Mouse (Mus musculus): ENCODE data around the gene Chrnb2. TPM values are rescaled to one million over a fixed set of nuclear protein-coding genes. Genes with fewer than 3 reads are reported as not detected.
"Not testable (repeated sequence)": the region's sequence is repeated elsewhere in the genome, so short reads cannot be mapped to it uniquely, and the experiment has no call there.

Gene Chrnb2
- polyA plus RNA-seq, 1 experiment, result 0.70 TPM

GRCm38 (mm10) chr3:89801507-89801847 lies 37.0 kb upstream of the Chrnb2 start:
- Histone ChIP-seq H3K4me3 (replicated peaks; ENCODE audit: extremely low read depth, low read depth, low read length) (no peak overlapping the region), H3K4me1 (ENCODE audit: control insufficient read depth, insufficient read depth, low read length) (peaks cover 5% of the 10 kb centered on the region)
- DNase-seq, result no peak
- 3% methylated on average over 3 of the region's 3 CpGs for WGBS
- TF ChIP-seq CTCF (IDR thresholded peaks at IDR 0.05; ENCODE audit: insufficient read depth, low read length) (no peak), POLR2A (IDR thresholded peaks at IDR 0.05; ENCODE audit: borderline replicate concordance, extremely low read depth, low read depth, low read length) (no peak)

GRCm38 (mm10) chr3:89800774-89801506 lies 36.5 kb upstream of the Chrnb2 start:
- 67% methylated on average over 5 of the region's 5 CpGs for WGBS
- no peak for DNase-seq

GRCm38 (mm10) chr3:89800078-89800477 lies 35.6 kb upstream of the Chrnb2 start:
- not testable (repeated sequence) for DNase-seq; H3K4me3 ChIP-seq (replicated peaks; ENCODE audit: extremely low read depth, low read depth, low read length); H3K4me1 ChIP-seq (ENCODE audit: control insufficient read depth, insufficient read depth, low read length)
- 77% methylated on average over 3 of the region's 3 CpGs for WGBS

More at GRCm38 (mm10) chr3:89800774-89801506, 36.5 kb upstream of the Chrnb2 start:
- no peak overlapping the region for H3K4me3 ChIP-seq (replicated peaks; ENCODE audit: extremely low read depth, low read depth, low read length)
- no peak for TF ChIP-seq POLR2A (IDR thresholded peaks at IDR 0.05; ENCODE audit: borderline replicate concordance, extremely low read depth, low read depth, low read length)
- no peak for TF ChIP-seq CTCF (IDR thresholded peaks at IDR 0.05; ENCODE audit: insufficient read depth, low read length)
- H3K4me1 ChIP-seq (ENCODE audit: control insufficient read depth, insufficient read depth, low read length), result peaks cover 5% of the 10 kb centered on the region

GRCm38 (mm10) chr3:89799476-89799875 lies 35.0 kb upstream of the Chrnb2 start:
- Histone ChIP-seq H3K4me1 (ENCODE audit: control insufficient read depth, insufficient read depth, low read length) (peaks cover 5% of the 10 kb centered on the region), H3K4me3 (replicated peaks; ENCODE audit: extremely low read depth, low read depth, low read length) (no peak overlapping the region)
- 28% methylated on average over 13 of the region's 13 CpGs for WGBS
- DNase-seq, result no peak
- TF ChIP-seq CTCF (IDR thresholded peaks at IDR 0.05; ENCODE audit: insufficient read depth, low read length) (no peak), POLR2A (IDR thresholded peaks at IDR 0.05; ENCODE audit: borderline replicate concordance, extremely low read depth, low read depth, low read length) (no peak)

- DNase-seq, result no peak
- TF ChIP-seq POLR2A (IDR thresholded peaks at IDR 0.05; ENCODE audit: borderline replicate concordance, extremely low read depth, low read depth, low read length), result no peak
- no peak for TF ChIP-seq CTCF (IDR thresholded peaks at IDR 0.05; ENCODE audit: insufficient read depth, low read length)
- Histone ChIP-seq H3K4me1 (ENCODE audit: control insufficient read depth, insufficient read depth, low read length) (peaks cover 5% of the 10 kb centered on the region), H3K4me3 (replicated peaks; ENCODE audit: extremely low read depth, low read depth, low read length) (no peak overlapping the region)
- 80% methylated on average over 3 of the region's 3 CpGs for WGBS
Measured at GRCm38 (mm10) chr3:89798518-89798917, 34.1 kb upstream of the Chrnb2 start.

- WGBS, result 19% methylated on average over 4 of the region's 4 CpGs
- no peak for TF ChIP-seq POLR2A (IDR thresholded peaks at IDR 0.05; ENCODE audit: borderline replicate concordance, extremely low read depth, low read depth, low read length)
- no peak overlapping the region for H3K4me3 ChIP-seq (replicated peaks; ENCODE audit: extremely low read depth, low read depth, low read length)
- no peaks in the 10 kb centered on the region for H3K4me1 ChIP-seq (ENCODE audit: control insufficient read depth, insufficient read depth, low read length)
- no peak for DNase-seq
Measured at GRCm38 (mm10) chr3:89796358-89796757, 31.9 kb upstream of the Chrnb2 start.

- DNase-seq, result no peak
- 56% methylated on average over 5 of the region's 5 CpGs for WGBS
- H3K4me3 ChIP-seq (replicated peaks; ENCODE audit: extremely low read depth, low read depth, low read length), result no peak overlapping the region
- H3K4me1 ChIP-seq (ENCODE audit: control insufficient read depth, insufficient read depth, low read length), result no peaks in the 10 kb centered on the region
- TF ChIP-seq CTCF (IDR thresholded peaks at IDR 0.05; ENCODE audit: insufficient read depth, low read length) (no peak), POLR2A (IDR thresholded peaks at IDR 0.05; ENCODE audit: borderline replicate concordance, extremely low read depth, low read depth, low read length) (no peak)
Measured at GRCm38 (mm10) chr3:89795746-89796145, 31.3 kb upstream of the Chrnb2 start.

GRCm38 (mm10) chr3:89794616-89795015 lies 30.2 kb upstream of the Chrnb2 start:
- Histone ChIP-seq H3K4me1 (ENCODE audit: control insufficient read depth, insufficient read depth, low read length) (no peaks in the 10 kb centered on the region), H3K4me3 (replicated peaks; ENCODE audit: extremely low read depth, low read depth, low read length) (no peak overlapping the region)
- 65% methylated on average over 2 of the region's 2 CpGs for WGBS
- DNase-seq, result no peak
- TF ChIP-seq POLR2A (IDR thresholded peaks at IDR 0.05; ENCODE audit: borderline replicate concordance, extremely low read depth, low read depth, low read length) (no peak), CTCF (IDR thresholded peaks at IDR 0.05; ENCODE audit: insufficient read depth, low read length) (no peak)

GRCm38 (mm10) chr3:89788680-89789352 lies 24.4 kb upstream of the Chrnb2 start:
- Histone ChIP-seq H3K4me1 (ENCODE audit: control insufficient read depth, insufficient read depth, low read length) (peaks cover 6% of the 10 kb centered on the region), H3K4me3 (replicated peaks; ENCODE audit: extremely low read depth, low read depth, low read length) (no peak overlapping the region)
- no peak for DNase-seq
- WGBS, result 72% methylated on average over 16 of the region's 16 CpGs
- TF ChIP-seq CTCF (IDR thresholded peaks at IDR 0.05; ENCODE audit: insufficient read depth, low read length), result no peak
- TF ChIP-seq POLR2A (IDR thresholded peaks at IDR 0.05; ENCODE audit: borderline replicate concordance, extremely low read depth, low read depth, low read length), result no peak

GRCm38 (mm10) chr3:89786275-89786674 lies 21.8 kb upstream of the Chrnb2 start:
- WGBS, result 82% methylated on average over 6 of the region's 6 CpGs
- H3K4me3 ChIP-seq (replicated peaks; ENCODE audit: extremely low read depth, low read depth, low read length), result no peak overlapping the region
- TF ChIP-seq POLR2A (IDR thresholded peaks at IDR 0.05; ENCODE audit: borderline replicate concordance, extremely low read depth, low read depth, low read length) (no peak), CTCF (IDR thresholded peaks at IDR 0.05; ENCODE audit: insufficient read depth, low read length) (no peak)
- H3K4me1 ChIP-seq (ENCODE audit: control insufficient read depth, insufficient read depth, low read length), result peaks cover 6% of the 10 kb centered on the region
- no peak for DNase-seq

Data from lung, adult 2 months (tissue).